Mouse (Mus musculus): Measurements from ENCODE around the gene Spsb2. TPM values are rescaled to one million over a fixed set of nuclear protein-coding genes. Genes with fewer than 3 reads are reported as not detected.
"Not testable (repeated sequence)": the region's sequence is repeated elsewhere in the genome, so short reads cannot be mapped to it uniquely, and the experiment has no call there.

The Spsb2 gene
- 10 to 100 TPM; 27.0 to 37.4 (median 33.6) TPM for total RNA-seq (2022)

DNA sequence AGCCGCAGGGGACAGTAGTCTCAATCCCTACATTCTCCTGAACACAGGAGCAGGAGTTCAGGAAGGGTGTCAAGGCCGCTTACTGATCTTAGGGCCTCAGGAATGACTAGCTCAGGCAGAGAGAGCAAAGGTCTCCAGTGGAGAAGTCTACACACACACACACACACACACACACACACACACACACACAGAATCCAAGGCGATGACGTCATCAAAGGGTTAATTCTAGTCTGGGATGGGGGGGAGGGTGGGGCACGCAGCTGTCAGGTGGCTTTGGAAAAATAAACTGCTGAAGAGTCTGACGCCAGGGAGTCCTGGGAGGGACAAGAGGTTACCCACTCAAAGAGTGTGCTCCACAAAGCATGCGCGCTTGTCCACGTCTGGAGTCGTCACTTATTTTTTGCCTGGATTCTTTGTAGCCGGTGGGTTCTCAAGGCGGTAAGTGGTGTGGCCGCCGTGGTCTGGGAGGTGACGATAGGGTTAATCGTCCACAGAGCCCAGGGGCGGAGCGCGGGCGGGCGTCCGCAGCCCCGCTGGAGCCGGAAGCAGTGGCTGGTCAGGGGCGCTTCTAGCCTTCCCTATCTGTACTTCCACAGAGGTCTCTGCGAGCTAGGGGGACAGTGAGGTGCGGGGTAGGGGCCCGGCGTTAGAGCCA is at the start of gene Spsb2:
Gene Spsb2 (plus strand): TSS at position 304 of the 655 bp plus-strand sequence.
- peak; percentile 71 for DNase-seq

DNA sequence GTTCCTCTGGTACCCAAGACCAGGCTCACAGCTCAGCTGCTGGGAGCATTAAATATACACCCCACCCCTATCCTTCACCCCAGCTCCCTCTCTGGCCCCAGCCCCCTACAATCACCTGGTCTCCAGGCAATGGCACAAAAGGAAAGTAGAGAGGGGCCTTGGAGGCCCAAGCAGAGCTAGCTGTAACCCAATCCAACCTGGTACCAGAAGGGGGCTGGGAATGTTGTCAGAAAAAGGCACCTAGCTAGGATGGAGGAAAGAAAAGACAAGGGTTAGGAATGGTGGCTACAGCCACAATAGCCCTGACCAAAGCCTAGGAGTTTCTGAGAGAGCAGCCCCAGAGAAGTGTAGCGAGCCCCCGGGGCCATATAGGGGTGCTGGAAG is 49.6 kb upstream of the Spsb2 start:
- DNase-seq = no peak

DNA sequence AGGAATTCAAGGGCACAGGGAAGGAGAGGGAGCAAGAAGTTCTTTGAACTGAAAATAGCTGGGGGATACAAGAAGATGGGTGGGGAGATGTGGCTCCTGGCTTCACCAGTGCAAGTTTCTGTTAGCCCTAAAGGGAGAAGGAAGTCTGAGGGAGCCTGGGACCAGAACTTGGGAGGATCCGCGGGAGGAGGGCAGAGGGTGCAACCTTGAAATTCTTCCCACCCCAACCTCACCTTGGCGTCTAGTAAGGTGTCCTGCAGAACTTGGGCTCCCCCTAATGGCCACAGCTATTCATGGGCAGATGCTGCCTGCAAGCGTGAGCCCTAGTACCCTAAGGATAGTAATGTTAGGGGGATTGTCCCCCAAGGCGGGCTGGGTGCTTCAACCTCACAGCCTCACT is 49.2 kb upstream of the Spsb2 start:
- peak; percentile 76 for DNase-seq

DNA sequence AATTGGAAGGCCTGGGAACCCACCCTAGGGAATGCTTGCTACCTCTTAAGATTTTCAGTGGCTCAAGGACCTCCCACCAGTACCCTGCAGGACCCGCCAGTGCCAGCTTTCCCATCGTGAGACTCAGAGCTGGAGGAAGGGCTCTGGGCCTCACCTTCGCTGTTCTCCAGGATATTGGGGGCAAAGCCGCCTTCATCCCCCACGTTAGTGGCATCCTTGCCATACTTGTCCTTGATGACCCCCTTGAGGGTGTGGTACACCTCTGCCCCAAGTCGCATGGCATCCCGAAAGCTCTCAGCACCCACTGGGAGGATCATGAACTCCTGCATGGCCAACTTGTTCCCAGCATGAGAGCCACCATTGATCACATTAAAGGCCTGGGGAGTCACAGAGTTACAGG is 42.5 kb upstream of the Spsb2 start:
- DNase-seq = no peak

DNA sequence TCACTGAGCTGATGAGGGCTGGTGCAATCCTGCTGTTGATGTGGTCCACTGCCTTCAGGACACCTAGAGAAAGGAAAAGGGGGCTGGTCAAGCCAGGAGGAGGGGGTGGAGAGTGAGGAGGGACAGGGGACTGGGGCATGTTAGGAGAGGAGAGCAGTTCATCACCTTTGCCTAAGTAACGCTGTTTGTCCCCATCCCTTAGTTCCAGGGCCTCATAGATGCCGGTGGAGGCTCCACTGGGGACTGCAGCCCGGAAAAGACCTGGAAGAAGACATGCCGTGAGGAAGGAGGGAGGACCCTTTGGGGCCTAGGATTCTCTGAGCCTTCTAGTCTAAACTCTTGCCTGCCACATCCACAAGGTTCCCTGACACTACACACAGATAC is 40.9 kb upstream of the Spsb2 start:
- DNase-seq = no peak

DNA sequence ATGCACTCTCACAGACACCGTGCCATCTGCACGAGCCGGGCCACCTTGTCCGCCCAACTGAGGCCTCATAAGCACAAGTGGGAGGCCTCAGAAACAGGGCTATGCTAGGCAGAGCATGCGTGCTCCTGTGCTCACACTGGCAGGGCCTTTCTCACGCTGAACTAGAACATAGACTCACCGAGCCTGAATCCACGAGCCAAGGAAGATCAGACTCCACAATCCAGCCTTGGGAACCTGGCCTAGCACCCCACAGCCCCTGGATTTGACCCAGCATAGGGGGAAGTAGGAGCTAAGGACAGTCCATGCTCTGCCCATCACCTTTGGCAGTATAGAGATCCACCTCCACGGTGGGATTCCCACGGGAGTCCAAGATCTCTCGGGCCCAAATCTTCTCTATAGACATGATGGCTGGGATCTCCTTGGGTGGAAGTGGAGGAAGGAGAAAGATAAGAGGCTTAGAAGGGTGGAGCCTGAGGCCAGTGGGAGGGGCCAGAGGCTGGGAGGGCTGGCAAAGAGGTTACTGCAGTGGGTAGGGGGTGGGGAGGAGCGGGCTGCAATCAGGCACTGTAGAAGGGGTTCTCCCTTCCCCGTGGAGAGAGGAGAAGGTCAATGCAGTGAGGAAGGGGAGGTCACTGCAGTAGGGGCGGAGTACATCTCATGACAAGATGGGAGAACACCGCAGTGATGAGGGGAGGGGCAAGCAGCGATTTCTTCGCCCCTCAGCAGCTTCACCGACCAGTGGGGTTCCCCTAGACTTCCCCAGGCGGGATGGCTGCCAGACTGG is 40.3 kb upstream of the Spsb2 start:
- DNase-seq = no peak

DNA sequence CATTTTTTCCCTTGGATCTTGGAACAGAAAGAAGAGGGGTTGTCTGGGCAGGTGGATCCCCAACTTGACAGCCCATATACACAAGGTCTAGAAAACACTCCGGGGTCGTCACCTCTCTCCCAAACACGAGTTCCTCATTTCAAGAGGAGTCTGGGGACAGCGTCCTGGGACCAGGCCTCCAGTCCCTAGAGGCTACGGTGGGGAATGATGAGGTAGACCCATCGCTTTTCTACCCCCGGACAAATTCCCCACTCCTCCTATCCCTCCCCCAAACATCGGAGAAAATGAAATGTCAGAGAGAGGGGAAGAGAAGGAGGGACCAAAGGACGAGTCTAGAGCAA is 39.8 kb upstream of the Spsb2 start:
- no peak for DNase-seq

DNA sequence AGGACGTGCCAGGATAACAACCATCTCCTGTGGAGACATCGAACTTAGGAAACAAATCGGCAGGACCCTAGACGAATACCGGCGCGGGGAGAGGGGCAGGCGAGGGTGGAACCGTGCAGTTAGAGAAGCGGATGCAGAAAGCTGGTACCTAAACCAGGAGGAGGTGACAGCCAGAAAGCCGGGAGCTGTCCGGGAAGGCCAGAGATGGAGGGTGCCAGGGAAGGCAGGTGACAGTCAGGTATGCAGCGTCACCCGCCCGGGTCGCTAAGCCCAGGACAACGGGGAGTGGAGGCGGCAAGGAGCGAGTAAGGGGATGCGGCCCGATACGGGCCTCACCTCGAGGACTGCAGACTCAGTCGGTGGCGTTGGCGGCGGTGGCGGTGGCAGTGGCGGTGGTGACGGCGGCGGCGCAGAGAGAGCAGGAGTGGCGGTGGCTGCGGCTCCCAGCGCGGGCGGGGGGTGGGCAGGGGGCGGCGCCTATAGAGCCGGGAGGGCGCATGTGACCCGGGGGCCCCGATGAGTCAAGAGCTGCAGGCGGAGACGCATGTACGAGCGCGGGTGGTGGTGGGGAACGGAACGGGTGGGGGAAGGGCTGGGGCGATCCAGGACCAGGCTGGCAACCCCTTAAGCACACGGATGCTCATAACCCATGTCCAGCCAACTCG is 39.2 kb upstream of the Spsb2 start, which contains the start of gene Eno2:
Gene Eno2 (minus strand): TSS at position 573 of the 665 bp plus-strand sequence.
- DNase-seq = no peak

DNA sequence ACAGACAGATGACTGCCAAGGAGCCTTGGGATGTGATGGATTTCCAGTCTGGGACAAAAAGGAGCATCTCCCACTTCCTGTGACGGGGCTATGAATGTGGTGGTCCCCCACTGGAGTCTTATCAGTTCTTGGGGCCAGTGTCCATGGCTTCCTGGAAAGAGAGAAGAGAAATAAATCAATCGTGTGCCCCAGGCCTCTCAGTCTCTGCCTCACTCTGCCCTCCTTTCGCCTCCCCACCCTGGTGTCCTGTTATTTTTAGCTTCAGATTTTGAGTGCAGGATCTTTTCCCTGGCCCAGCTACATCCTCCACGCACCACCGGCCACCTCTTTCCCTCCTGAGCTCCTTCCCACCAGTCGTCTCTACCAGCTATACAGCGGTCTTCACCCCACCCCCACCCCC is 38.4 kb upstream of the Spsb2 start:
- no peak for DNase-seq

DNA sequence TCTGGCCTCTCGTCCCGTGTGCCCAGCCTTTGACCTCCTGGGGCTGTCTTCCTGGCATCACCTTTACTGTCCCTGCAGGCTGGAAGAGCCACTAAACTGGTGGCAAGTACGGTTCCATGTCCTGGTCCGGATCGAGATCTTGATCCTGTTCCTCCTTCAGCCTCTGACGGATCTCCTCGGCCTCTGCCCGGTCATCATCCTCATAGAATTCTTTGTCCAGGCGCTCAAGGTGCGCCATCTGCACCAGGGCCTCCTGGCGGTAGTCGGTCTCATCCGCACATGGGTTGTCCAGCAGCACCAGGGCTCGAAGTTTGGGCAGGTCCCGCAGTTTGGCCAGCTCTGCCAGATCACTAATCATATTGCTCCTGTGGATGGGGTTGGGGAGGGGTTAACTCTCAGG is 38.0 kb upstream of the Spsb2 start:
- DNase-seq = no peak

DNA sequence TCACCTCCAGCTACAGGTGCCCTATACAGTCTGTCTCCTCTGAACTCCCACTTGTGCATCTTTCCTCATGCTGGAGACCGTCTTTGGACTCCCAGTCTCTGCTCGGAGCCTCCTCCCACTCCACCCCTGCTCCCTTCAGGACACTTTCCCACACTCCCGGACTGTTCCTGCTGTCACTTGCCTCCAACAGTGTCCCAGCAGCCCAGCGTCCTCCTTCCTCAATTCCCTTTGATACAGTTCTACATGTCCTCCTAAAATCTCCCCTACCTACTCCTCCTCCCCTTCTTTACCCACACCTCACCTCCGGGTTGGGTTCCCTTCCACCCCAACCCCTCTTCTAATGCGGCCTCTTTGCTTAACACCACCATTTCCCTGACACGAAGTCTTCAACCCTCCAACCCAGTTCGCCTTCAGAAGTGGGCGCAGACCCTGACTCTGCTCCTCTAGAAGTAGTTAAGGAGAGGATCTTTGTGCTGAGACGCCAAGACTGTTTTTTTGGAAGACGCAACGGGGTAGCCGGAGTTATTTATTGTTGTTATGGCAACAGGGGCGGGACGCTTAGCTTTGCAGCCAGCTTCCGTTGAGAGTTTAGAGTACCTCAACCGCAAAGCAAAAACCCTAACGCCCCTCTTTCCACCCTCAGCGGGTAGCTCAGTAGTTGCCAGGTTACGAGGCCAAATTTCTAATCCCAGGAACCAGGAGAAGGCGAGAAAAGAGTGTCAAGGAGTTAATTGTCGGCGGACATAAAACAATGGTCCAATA is 29.1 kb upstream of the Spsb2 start, which contains the start of gene Lrrc23:
Gene Lrrc23 (minus strand): TSS at position 506 of the 762 bp plus-strand sequence.
- no peak for DNase-seq

DNA sequence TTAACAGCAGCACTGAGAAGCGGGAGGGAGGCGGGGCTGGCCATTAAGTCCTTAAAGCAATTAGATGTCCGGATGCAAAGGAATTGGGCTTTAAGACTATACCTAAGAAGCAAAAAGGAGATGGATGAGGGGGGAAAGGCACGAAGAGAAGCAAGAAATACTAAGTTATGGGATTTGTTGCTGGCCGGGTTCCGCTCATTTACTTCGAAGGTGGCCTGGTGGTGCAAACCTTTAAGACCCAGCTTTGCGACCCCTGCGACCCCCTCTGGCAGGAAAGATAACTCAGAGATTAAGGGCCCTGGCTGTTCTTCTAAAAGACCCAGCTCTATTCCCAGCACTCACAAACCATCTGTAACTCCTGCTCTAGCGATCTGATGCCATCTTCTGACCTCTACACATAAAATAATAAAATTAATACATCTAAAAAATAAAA is 28.5 kb upstream of the Spsb2 start:
- DNase-seq = no peak

DNA sequence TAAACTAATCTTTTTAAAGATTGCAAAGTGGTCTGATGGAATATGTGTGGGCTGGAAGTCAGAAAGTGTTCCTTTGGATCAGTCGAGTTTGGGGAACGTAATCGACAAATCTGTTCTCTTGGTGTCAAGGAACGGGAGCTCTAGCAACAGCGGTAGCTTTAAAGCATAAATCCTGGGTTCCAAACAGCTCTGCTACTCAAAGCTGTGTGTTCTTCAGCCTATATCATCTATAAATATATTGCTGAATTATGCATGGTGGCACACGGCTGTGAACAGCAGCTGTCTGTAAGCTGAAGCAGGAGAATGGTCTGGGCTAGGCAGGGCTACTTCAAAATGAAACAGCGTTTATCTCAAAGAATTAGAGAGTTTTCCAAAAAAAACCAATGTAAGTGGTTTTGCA is 27.5 kb upstream of the Spsb2 start:
- DNase-seq = no peak

DNA sequence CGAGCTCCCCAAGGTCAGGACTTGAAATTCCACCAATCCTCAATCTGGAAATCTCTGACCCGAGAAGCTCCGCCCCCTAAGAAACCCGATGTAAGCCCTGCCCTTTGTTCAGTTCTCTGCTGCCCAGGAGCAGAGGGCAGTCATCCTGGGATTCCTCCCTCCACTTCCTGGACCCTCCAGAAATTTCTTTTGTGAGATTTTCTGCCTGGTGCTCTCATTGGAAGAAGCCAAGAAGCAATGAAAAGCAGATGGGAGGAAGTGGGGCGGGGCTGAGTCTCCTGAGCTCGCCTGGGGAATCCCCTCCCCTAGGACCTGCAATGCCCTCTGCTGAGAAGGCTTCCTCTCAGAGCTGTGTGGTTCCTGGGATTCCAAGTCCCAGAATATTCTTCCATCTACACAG is 26.0 kb upstream of the Spsb2 start:
- DNase-seq = no peak

DNA sequence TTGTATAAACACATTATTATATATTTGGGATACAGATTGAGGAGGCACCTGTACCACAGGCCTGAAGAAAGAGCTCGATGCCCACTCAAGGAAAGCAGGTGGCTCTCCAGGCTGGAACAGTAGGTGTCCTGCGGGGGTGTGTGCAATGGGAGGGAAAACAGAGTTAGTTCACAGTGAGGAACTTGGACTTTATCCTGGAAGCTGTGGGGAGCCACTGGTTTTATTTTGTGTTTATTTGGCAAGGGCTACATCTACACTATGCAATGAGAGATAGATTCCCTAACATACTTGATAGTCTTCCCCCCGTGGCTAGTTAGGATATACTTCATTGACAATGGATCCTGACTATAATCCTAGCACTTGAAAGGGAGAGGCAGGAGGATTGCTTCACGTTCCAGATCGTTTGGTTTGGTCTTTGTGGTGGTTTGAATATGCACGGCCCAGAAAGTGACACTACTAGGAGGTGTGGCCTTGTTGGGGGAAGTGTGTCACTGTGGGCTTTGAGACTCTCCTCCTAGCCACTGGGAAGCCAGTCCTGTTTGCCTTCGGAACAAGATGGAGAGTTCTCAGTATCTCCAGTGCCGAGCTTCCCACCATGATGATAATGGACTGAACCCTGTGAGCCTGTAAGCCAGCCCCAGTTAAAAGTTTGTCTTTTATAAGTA is 21.6 kb upstream of the Spsb2 start:
- no peak for DNase-seq

DNA sequence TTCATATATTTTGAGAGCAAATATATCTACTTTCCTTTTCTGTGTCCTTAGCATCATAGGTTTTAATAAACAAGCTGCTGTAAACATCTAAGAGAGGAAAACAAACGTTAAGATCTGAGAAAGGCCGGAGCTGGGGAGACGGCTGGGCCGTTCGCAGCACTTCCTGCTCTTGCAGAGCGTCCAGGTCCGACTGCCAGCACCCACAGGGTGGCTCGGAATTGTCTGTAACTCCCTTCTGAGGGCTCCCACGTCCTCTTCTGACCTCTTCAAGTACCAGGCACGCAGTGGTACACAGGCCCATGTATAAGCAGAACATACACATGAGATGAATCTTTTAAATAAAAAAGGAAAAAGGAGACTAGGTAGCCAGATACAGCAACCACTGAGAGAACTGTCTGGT is 20.7 kb upstream of the Spsb2 start:
- DNase-seq = no peak

DNA sequence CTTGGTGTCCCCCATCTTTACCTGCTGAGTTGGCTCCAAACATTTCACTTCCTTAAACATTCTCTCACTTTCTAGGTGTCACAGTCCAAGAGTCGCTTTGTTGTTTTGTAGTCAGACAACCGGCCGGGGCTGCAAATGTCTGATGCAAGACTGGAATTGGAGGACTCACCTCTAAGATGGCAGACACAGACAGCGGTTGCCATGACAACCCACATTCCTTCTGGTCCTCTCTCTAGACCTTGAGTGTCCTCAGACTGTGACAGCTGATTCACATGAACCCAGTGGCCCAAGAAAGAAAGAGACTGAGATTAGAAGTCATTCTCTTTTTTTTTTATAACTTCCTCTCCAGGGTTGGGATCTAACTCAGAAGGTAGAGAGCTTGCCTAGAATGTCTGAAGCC is 18.9 kb upstream of the Spsb2 start:
- DNase-seq = no peak

DNA sequence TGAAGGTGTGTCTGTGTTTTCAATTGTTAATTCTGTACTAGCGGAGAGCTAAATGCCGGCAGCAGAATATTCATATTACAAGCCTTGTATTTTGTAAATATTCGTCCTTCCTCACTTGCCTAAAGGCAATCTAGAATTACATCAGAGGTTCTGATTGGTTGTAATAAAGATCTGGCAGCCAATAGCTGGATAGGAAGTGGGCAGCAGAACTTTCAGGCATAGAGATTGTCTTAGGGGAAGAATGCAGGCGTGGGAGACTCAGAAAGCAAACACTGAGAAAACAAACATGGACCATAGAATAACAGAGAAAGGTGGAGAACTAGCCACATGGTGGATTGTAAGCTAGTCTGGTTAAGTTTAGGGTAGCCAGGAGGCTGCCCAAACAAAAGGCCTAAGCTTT is 18.3 kb upstream of the Spsb2 start:
- DNase-seq = no peak

DNA sequence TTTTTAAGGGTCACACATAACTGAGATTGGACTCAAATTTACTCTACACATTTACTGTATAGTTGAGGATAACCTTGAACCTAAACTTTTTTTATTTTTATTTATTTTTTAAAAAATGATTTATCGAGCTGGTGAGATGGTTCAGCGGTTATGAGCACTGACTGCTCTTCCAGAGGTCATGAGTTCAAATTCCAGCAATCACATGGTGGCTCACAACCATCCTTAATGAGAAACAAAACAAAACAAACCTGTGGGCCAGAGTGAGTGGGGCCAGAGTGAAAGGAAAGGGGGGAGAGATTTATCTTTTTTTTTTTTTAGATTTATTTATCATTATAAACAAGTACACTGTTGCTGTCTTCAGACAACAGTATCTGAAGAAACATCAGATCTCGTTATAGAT is 16.6 kb upstream of the Spsb2 start:
- DNase-seq = no peak

DNA sequence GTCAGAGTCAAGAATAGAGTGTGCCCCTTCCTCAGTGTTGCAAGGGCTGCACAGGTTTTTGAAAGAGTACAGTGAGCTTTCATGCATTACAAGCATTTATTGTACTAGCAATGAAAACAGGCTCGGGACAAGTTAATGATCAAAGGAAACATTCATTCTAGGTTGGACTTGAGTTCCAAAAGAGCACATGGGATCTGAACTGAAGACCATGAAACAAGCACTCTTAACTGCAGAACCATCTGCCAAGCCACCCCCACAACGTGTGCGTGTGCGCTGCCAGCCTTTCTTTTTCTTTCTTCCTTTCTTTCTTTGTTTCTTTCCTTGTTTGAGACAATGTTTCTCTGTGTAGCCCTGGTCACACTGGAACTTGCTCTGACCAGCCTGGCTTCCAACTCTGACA is 12.7 kb upstream of the Spsb2 start:
- DNase-seq = no peak

DNA sequence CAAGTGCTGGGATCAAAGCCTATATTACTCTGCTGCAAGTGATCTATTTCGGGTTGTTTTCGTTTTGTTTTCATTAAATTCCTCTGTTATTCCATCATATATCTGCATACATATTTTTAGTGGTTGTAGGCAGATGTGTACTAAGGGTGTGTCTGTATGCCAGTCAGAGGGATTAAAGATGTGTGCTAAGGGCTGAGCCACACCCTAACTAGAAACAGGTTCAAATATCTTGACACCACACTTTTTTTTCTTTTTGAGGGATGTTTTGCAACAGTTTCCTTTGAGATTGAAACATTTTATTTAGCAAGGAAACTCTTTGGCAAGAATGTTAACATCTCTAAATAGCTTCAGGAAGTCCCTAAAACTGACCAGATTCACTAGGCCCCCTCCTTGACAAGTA is 12.3 kb upstream of the Spsb2 start:
- DNase-seq = no peak

DNA sequence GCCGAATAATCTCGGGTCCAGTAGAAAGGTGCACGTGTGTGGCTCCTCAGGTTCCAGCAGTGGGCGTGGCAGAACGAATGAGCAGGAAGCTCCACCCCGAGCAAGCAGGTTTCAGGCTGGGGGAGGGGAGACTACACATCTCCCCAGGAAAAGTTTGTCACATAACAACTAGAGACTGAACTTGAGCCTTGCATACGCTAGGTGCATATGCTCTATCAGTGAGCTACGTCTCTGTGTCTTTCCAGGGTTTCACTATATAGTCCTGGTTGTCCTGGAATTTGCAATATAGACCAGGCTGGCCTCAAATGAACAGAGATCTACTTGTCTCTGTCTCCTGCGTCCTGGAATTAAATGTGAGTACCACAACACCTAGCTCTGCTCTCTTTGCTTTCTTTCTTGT is 6.1 kb upstream of the Spsb2 start:
- not testable (repeated sequence) for DNase-seq

All from adrenal gland, adult 8-10 months (tissue).